Mouse (Mus musculus): ENCODE measurements at regions not wholly inside any gene's neighbourhood (a gene's known extent, or its start where the extent isn't known, plus 50 kb on each side); places are given as distances from the start of the nearest gene placed in this dataset.
A peak's percentile ranks its signal among the peaks of the same experiment; 100 is the strongest.

DNA sequence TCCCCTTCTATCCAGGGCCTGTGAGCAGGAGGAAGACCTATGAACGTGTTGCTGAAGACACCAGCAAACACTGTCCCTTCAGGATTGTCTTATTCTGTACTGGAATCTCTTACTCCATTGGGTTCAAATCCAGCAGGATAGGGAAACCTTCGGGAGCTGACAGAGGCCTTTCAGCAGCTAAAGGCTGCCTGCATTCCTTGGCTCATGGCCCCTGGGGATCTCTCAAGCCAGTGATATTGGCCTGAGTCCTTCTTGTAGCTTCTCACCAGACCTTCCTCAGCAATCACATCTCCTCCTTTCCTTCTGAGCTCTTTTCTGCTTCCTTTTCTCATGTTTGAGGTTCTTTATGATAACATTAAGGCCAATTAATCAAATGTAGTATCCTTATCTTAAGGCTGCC lies 103.8 kb upstream of the Sh3bp4 start:
- DNase-seq = no peak

DNA sequence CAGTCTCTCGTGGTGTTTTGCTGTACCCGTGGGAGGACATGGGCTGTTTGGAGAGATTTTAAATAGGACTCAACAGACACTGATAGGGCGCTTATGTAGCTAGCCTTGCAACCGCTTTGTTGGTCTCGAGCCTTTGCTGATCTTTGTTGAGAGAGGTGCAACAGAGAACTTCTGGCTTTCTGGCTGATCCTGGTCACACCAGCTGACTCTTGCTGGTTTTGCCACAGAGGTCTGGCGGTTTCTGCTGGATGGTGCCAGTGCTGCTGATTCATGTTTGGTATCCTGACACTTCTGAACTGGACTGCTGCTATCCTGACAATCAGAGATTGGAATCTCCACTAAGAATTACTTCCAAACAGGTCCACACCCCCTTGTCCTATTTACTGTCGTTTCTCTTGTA lies 102.1 kb upstream of the Sh3bp4 start:
- DNase-seq = no peak

DNA sequence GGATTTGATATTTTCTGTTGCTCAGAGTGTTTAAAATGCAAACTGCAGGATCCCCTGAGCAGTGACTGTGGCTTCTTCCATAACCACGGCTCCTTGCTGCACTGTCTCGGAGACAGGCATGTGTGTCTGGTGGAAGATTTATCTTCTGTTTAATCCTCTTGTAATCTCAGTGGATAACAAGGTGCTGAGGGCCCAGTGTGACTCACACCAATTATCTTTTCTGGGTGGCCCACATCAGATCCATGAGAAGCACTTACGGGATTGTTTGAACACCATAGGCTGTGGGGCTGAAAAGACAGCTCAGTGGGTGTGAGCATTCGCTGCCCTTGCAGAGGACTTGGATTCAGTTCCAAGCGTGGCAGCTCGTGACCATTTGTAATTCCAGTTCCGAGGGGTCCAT lies 101.2 kb upstream of the Sh3bp4 start:
- peak; percentile 57 for DNase-seq

DNA sequence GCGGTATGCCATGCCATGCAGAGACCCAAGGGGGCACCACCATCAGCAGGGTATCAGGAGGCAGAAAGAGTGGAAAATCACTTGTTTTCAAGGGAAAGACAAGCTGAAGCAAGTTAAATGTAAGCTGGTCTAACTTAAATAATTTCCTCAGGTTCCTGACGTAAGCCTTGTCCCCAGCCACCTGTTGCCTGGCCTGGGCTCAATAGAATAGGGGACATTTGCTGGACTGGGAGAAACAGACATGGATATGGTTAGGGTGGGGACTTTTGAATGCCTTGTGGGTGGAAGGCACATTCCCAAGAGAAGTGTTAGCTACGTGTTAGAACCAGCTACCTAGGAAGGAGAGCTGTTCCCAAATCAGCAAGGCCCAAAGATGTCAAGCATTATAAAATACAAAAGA lies 100.6 kb upstream of the Sh3bp4 start:
- no peak for DNase-seq

DNA sequence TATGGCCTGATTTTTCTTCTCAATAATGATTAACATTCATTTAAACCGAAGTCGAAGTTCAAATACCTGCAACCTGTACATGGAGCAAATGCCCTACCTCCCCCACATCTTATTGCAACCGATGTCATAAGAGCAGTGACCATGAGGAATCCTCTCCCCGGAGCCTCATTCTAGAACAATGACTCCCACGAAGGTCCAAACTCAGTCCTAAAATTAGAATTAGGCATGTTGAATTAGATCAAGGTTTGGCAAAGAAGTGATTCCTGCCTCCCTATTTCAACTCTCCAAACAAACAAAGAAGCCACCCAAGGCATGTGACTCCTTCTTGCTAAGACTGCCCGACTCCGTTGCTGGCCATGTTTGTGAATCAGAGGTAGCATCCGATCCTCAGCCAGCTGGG lies 94.1 kb upstream of the Sh3bp4 start:
- DNase-seq = no peak

DNA sequence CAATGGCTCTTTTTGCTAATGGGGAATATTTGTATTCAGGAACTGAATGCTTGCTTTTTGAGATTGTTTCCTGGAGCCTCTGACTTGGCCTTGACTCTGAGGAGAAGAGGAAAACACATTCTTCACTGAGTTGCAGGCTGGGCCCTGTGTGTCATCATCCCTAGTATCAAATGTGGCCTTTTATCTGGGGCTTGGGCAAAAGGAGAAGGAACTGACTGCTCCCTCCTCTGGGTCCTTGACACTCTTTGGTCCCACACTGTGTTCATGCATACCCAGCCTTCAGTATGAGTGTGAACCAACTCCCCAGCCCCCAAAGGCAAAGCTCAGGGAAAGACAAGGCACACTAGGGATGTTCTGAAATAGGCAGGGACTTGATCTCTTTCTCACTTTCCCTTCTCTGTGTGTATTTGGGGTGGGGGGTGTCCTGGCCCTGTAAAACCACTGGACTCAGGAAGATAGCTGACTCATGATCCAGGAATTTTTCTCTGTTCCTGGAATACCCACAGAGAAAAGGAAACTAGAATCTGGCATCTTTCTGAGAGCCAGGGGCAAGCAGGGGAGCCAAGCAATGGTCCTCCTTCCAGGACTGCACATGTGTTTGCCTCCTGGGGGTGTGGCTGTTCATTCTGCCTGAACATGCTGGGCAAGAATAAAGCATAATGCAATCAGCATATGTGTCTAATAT lies 82.1 kb upstream of the Sh3bp4 start:
- DNase-seq = no peak

DNA sequence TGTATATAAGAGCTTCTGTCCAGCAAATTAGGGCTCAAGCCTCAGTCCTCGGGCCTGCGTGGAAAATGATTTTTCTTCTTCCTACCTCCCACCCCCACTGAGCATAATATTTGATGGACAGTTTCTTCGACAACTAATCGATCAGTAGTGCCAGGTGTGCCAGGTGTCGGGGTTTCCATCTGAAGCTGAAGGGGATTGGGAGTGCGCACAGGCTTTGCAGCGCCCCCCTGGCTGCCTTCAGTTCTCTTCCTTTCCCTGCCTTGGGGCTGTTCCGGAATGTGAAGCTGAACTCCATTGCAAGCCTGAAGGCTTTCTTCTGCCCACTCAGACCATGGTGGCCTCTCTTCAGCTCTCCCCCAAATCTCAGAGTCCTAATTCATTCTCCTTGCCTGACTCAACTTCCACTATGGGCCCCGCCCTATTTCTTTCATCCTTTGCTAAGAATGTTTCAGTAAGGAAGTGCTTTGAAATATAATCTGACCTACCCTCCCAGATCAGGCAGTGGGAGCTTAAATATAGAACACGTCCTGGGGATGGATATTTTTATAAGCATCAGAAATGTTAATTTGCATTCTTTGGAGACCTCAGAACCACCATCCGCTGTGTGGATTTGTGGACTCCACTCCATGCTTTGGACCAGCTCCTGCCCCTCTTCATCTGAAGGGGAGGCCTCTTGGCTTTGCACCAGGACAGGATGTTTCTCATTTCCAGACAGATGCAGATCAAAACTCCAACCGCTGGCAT lies 75.5 kb upstream of the Sh3bp4 start:
- no peak for DNase-seq

DNA sequence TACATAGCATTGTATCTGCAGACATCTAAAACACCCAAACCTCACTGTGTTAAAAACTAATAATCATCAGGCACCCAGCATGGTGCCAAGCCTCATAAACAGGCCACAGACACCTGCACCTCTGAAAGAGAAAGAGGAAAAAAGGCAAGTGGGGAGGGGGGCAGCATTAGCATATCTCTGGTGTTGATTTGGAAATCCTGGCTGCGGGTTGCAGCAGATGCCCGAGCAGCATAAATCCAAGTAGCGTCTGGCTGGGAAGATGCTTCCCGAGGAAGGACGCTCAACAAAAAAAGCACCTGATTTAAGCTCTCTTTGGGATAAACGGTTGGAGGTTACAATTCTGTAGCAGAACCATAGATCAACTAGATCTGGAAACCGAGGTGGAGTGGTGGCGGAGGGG lies 74.3 kb upstream of the Sh3bp4 start:
- DNase-seq = no peak

DNA sequence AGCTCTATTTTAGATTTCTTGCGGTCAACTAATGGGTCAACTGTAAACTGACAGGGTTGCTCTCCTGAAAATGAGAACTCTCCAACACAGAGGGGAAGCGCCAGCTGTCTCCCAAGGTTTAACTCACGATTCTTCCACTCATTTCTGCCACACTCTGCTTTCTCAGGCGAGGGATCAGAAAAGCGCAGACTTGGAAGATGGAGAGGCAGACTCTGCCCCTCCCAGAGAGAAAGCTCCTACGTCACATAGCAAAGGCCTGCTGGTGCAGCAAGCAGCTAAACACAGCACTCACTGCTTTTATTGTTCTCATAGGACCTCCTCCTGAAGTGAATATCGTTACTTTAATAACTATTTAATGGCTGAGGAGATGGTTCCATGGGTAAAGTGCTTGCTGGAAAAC lies 73.6 kb upstream of the Sh3bp4 start:
- DNase-seq = peak; percentile 33

DNA sequence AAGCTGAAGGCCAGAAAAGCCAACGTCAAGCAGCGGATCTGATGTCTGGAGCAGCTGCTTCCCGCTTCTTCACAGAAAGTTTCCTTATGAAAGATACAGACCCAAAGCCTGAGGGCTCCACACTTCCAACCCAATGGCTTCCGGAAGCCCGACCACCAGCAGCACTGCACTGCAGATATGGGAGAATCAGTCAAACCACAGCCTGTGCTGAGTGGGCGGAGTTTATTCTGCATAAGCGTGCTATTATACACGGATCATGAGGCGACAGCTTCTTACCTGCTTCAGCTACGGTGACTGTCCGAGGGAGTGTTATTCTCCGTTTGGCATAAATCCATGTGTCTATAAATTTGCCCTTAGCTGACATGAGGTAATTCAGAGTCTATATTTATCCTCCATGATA lies 72.4 kb upstream of the Sh3bp4 start:
- DNase-seq = peak; percentile 17

DNA sequence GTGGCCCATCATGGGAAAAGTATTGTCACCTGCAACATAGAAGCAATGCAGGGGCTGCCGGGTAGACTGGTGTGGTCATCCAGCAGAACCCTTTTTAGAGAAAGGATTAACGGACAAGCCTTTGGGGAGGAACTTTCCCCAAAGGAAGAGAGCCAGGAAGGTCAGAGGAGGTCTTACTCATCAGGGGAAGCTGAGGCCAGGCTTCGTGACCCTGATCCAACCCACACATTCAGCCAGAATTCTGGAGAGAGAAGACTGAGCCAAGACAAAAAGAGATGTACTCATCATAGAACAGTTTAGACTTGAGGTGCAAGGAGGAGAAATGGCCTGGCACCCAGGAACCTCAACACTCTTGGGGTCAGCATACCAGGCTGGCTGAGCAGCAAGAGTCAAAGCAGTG lies 67.9 kb upstream of the Sh3bp4 start:
- no peak for DNase-seq

DNA sequence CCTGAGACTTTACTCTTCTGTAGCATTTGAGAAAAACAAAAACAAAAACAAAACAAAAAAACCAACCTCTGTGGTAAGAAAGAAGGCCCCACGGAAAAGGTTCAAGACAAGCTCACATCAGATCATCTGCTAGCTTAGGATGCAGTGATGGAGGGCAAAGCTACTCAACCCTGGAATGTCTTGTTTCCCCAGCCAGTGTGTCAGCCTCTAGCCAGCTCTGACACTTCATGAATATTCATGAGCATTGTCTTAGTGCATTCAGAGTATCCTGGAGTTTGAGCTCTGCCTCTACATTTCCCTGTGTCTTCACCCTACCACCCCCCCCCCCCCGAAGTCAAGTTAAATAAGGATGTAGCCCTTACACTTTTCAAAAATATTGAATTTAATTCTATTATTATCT lies 66.5 kb upstream of the Sh3bp4 start:
- peak; percentile 43 for DNase-seq

DNA sequence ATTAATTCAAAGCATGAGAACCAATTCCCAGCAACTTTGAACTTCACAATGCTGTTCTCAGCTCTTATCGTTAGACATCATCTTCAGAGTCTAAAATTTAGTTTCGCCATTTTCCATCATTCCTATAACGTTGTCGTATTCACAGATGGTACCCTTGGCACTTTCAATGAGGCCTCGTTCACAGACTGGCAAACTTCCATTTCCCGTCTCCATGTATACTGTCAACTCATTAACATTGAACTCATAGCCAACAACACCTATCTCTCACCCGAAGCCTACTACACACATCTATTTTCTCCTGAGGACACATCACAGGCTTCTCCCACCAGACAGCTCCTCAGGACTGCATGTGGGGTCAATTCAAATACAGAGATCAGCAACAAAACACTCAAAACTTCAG lies 62.7 kb upstream of the Sh3bp4 start:
- no peak for DNase-seq

DNA sequence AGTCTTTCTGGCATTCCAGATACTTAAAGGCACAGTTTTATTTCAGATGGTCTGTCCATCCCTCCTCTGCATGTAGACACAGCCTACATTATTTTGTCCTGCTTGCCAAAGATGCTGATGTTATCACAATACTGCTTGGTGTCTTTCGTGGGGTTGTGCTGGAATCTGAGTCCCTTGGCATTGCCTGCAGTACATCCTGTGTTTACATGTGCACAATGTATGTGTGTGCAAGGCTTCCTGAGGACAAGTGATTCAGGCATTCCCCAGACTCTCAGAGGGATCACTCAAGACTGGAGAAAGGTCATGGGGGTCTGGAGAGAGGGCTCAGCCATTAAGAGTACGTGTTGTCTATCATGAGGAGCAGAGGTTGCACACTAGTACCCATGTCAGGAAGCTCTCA lies 60.0 kb upstream of the Sh3bp4 start:
- DNase-seq = no peak

DNA sequence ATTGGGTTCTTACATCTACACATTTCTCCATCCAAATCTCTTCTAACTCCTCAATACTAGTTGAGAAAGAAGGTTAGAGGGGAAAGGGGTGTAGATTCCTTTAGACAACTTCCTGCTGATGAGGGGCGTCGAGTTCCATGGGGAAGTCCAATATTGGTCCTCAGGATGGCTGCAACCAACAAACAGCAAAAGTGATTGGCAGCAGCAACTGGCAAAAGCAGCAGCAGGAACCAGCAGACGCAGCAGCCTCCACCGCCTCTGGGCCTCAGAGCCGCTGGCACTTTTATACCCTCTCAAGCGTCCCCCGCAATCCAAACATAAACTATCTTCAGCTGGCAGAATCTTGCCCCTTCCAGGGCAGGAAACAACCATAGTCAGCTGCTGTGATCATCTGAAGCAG lies 58.8 kb upstream of the Sh3bp4 start:
- no peak for DNase-seq

DNA sequence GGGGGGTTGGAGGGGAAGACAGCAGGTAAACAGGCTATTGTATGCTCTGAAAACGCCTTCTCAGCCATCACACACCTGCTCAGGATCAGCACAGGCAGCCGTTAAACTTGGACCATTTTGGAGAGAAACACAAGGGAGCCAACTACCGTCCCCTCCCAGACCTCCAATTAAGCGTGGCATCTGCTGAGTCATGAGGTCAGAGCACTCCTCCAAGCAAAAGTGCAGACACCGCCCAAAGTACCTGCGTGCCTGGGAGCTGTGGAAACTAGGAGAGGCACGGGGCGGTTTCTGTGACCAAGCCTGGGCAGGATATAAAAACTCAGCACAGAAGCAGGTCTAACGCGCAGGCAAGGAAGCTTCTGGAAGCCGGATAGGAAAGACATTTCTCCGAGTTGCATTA lies 54.8 kb upstream of the Sh3bp4 start:
- DNase-seq = peak; percentile 34

DNA sequence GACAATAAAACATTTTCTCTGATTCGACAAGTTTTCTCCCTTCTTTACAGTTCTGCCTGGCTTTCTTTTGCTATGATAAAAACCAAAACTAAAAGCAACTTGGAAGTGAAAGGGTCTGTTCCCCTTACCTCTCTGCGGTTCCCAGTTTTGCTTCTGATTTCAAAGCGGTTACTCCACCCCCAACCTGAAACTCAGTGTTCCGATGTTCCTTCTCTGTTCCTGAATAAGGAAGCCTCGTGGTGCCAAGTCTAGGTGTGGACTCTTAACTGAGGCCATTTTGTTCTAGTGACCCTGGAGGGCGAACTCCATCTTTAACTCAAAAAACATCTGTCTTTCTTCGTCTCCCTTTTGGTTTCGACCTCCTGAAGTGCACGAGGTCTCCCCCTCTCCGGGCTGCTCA lies 54.4 kb upstream of the Sh3bp4 start:
- DNase-seq = no peak

DNA sequence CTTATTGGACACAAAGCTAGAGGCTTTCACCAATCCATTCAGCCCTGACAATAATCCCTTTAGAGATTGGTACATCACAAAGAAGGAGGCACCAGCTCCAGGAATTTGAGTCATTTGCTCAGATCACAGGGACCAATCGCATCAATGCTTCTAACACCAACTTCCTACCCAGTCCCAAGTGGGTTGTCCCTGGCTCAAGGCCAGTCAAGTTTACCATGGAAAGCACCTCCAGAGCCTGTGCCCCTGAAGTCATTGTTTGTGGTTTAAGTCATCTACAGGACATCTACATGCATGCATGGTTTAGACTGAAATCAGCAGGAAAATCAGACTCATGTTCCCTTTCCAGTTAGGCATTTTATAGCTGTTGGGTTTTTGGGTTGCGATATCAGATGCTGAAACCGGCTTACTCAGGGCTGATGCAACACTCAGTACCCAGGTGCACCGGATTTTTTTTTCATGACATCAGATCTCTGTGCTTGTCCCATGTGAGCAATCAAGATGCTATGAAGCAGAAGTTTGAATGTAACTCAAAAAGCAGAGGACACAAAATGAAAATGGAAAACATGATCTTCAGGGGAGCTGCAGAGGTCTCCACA lies 50.3 kb upstream of the Sh3bp4 start:
- no peak for DNase-seq

All from retina, postnatal 1 day (tissue).